Mouse (Mus musculus): Measurements from ENCODE around the gene Cdk14. TPM values are rescaled to one million over a fixed set of nuclear protein-coding genes. Genes with fewer than 3 reads are reported as not detected.

The Cdk14 gene
- polyA plus RNA-seq, 1 experiment from 2014 or later, result 21.8 TPM

DNA sequence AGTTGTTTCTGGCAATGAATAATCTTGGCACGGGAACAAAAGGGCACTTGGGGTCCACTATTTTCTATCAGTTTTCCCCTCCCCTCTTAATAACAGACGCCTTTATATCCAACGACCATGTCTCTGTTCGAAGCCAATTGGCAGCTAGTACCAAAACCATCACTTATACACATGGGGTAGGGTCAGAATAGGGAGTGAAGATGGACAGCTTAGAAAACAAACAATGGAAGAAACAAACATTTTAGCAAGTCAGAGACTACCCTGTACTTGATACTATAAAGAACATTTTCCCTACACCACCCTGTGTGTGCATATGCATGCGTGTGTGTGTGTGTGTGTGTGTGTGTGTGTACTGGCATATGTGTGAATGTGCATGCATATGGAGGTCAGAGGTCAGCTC, 386.7 kb downstream of the Cdk14 start:
- no peak for ATAC-seq (ENCODE audit: insufficient number of reproducible peaks, insufficient read depth, low FRiP score, low read depth)
- no peak overlapping the region for H3K9ac ChIP-seq (ENCODE audit: low read length)
- 81% methylated on average over 5 of the region's 5 CpGs for WGBS

DNA sequence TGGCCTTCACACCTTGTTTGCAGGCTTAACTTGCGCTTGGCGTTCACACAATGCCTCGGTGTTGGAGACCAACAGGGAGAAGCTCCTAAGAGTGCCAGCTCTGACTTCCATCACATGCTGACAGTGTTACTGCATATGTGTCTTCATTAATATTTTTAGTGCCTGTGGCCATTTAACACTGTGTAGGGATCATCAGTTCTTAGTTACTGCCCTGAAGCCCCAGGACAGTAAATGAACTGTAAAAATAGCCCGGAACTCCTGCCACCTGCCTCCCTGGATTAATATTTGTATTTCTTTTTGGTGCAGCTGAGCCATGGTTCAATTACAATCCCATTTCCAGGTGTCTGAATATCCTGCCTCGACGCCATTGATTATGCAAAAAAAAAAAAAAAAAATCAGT, 387.3 kb downstream of the Cdk14 start:
- WGBS, result 78% methylated on average over 6 of the region's 6 CpGs
- no peak overlapping the region for H3K9ac ChIP-seq (ENCODE audit: low read length)

More for the DNA sequence above, 386.7 kb downstream of the Cdk14 start:
- H3K27me3 ChIP-seq (ENCODE audit: control insufficient read depth, insufficient read depth, low read length), result no peaks in the 10 kb centered on the region
- no peaks in the 10 kb centered on the region for H3K36me3 ChIP-seq (ENCODE audit: control insufficient read depth, insufficient read depth, low read length)
- H3K4me2 ChIP-seq (ENCODE audit: low read length), result no peak overlapping the region
- no peaks in the 10 kb centered on the region for H3K4me1 ChIP-seq (ENCODE audit: control insufficient read depth in 2 of 2, insufficient read depth in 2 of 2, low read length in 2 of 2)
- H3K27ac ChIP-seq (replicated peaks in 1 of 2; ENCODE audit: control insufficient read depth in 1 of 2, insufficient read depth in 1 of 2, low read depth in 2 of 2, low read length in 2 of 2), result no peak overlapping the region
- H3K4me3 ChIP-seq (ENCODE audit: control insufficient read depth in 1 of 2, insufficient read depth in 1 of 2, low read depth in 1 of 2, low read length in 2 of 2), result no peak overlapping the region
- H3K9me3 ChIP-seq (ENCODE audit: control insufficient read depth, low read length), result no peaks in the 10 kb centered on the region

DNA sequence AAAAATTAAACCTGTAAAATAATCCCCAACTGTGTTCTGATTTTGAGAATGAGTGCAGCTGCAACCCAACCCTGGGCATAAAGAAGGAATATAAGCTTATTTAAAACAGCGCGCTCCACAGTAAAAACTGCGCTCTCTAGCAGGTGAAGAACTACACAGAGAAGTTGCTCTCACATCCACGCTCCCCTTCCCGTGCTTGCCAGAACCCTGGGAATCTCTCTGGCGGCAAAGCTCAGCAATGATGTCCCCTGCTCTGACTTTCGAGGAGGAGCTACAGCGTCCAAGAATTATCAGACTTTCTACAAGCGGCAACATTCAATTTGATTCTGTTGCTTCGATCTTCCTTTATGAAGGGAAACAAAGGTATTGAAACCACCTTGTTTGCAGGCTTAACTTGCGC, 387.7 kb downstream of the Cdk14 start:
- WGBS, result 81% methylated on average over 11 of the region's 11 CpGs

More for the DNA sequence above, 387.3 kb downstream of the Cdk14 start:
- Histone ChIP-seq H3K27ac (replicated peaks in 1 of 2; ENCODE audit: control insufficient read depth in 1 of 2, insufficient read depth in 1 of 2, low read depth in 2 of 2, low read length in 2 of 2) (no peak overlapping the region), H3K4me3 (ENCODE audit: control insufficient read depth in 1 of 2, insufficient read depth in 1 of 2, low read depth in 1 of 2, low read length in 2 of 2) (no peak overlapping the region), H3K4me1 (ENCODE audit: control insufficient read depth in 2 of 2, insufficient read depth in 2 of 2, low read length in 2 of 2) (no peaks in the 10 kb centered on the region), H3K4me2 (ENCODE audit: low read length) (no peak overlapping the region), H3K36me3 (ENCODE audit: control insufficient read depth, insufficient read depth, low read length) (no peaks in the 10 kb centered on the region), H3K9me3 (ENCODE audit: control insufficient read depth, low read length) (no peaks in the 10 kb centered on the region), H3K27me3 (ENCODE audit: control insufficient read depth, insufficient read depth, low read length) (no peaks in the 10 kb centered on the region)
- no peak for ATAC-seq (ENCODE audit: insufficient number of reproducible peaks, insufficient read depth, low FRiP score, low read depth)

DNA sequence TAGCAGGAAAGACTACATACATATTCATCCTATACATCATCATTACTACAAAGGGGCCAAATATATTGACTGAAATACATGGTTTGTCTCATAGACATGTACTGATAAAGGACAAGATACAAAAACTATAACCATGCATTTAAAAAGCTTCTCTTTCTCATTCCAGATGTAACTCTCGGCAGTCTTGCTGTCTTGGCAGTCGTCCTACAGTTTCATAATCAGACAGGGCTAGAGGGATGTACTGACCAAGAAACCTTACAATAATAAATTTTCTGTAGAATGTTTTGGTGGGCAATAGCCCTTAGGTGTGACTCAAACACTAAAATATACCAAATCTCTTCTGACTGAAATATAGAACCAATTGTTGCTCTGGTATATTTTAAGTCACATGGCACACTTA, 389.7 kb downstream of the Cdk14 start:
- Histone ChIP-seq H3K9me3 (ENCODE audit: control insufficient read depth, low read length) (no peaks in the 10 kb centered on the region), H3K4me2 (ENCODE audit: low read length) (no peak overlapping the region), H3K9ac (ENCODE audit: low read length) (no peak overlapping the region), H3K36me3 (ENCODE audit: control insufficient read depth, insufficient read depth, low read length) (no peaks in the 10 kb centered on the region), H3K27ac (replicated peaks in 1 of 2; ENCODE audit: control insufficient read depth in 1 of 2, insufficient read depth in 1 of 2, low read depth in 2 of 2, low read length in 2 of 2) (no peak overlapping the region), H3K4me3 (ENCODE audit: control insufficient read depth in 1 of 2, insufficient read depth in 1 of 2, low read depth in 1 of 2, low read length in 2 of 2) (no peak overlapping the region), H3K27me3 (ENCODE audit: control insufficient read depth, insufficient read depth, low read length) (no peaks in the 10 kb centered on the region), H3K4me1 (ENCODE audit: control insufficient read depth in 2 of 2, insufficient read depth in 2 of 2, low read length in 2 of 2) (no peaks in the 10 kb centered on the region)
- ATAC-seq (ENCODE audit: insufficient number of reproducible peaks, insufficient read depth, low FRiP score, low read depth), result no peak
- WGBS, result 67% methylated on average over 2 of the region's 2 CpGs

More for the DNA sequence above, 387.7 kb downstream of the Cdk14 start:
- no peak overlapping the region for H3K4me2 ChIP-seq (ENCODE audit: low read length)
- H3K27me3 ChIP-seq (ENCODE audit: control insufficient read depth, insufficient read depth, low read length), result no peaks in the 10 kb centered on the region
- no peaks in the 10 kb centered on the region for H3K9me3 ChIP-seq (ENCODE audit: control insufficient read depth, low read length)
- ATAC-seq (ENCODE audit: insufficient number of reproducible peaks, insufficient read depth, low FRiP score, low read depth), result no peak
- H3K27ac ChIP-seq (replicated peaks in 1 of 2; ENCODE audit: control insufficient read depth in 1 of 2, insufficient read depth in 1 of 2, low read depth in 2 of 2, low read length in 2 of 2), result no peak overlapping the region
- no peak overlapping the region for H3K9ac ChIP-seq (ENCODE audit: low read length)
- H3K36me3 ChIP-seq (ENCODE audit: control insufficient read depth, insufficient read depth, low read length), result no peaks in the 10 kb centered on the region
- H3K4me1 ChIP-seq (ENCODE audit: control insufficient read depth in 2 of 2, insufficient read depth in 2 of 2, low read length in 2 of 2), result no peaks in the 10 kb centered on the region
- H3K4me3 ChIP-seq (ENCODE audit: control insufficient read depth in 1 of 2, insufficient read depth in 1 of 2, low read depth in 1 of 2, low read length in 2 of 2), result no peak overlapping the region

DNA sequence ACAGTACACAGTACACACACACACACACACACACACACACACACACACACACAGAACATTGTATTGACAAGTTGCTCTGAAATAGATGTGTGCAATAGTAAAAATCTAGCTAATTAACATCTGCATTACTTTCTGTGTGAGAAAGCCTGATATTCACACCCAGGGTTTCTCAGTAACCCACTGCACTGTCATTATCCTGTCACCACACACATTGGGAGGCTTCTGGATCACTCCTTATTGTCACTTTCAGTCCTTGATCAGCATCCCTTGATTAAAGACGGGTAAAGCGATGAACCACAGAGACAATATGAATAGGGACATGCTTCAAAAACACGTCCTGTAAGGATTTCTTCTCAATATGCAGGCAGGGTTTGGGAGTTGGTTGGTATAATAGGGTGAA, 401.2 kb downstream of the Cdk14 start:
- 87% methylated on average over 3 of the region's 3 CpGs for WGBS

DNA sequence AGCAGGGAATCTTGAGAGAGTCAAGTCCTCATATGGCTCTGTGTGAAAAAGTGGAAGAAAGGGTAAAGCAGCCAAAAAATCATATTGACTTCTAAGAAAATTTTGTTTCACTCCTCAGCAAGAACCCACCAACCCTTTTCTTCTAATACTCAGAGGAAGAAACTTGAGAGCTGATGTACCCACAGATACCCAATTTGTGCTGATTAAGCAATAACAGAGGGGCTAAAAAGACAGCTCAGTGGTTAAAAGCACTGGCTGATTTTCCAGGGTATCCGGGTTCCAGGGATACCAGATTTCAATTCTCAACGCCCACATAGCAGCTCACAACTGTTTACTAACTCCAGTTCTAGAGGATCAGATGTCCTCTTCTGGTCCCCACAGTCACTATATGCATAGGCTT, 401.9 kb downstream of the Cdk14 start:
- H3K4me1 ChIP-seq (ENCODE audit: control insufficient read depth in 2 of 2, insufficient read depth in 2 of 2, low read length in 2 of 2), result peaks cover 0 to 2% of the 10 kb centered on the region in 2 experiments; a peak in 1 of 4 replicates
- H3K9ac ChIP-seq (ENCODE audit: low read length), result no peak overlapping the region
- 80% methylated on average over 2 of the region's 2 CpGs for WGBS
- H3K4me3 ChIP-seq (ENCODE audit: control insufficient read depth in 1 of 2, insufficient read depth in 1 of 2, low read depth in 1 of 2, low read length in 2 of 2), result no peak overlapping the region
- no peak overlapping the region for H3K27ac ChIP-seq (replicated peaks in 1 of 2; ENCODE audit: control insufficient read depth in 1 of 2, insufficient read depth in 1 of 2, low read depth in 2 of 2, low read length in 2 of 2)
- ATAC-seq (ENCODE audit: insufficient number of reproducible peaks, insufficient read depth, low FRiP score, low read depth), result no peak
- no peaks in the 10 kb centered on the region for H3K9me3 ChIP-seq (ENCODE audit: control insufficient read depth, low read length)
- H3K4me2 ChIP-seq (ENCODE audit: low read length), result no peak overlapping the region
- H3K36me3 ChIP-seq (ENCODE audit: control insufficient read depth, insufficient read depth, low read length), result no peaks in the 10 kb centered on the region
- no peaks in the 10 kb centered on the region for H3K27me3 ChIP-seq (ENCODE audit: control insufficient read depth, insufficient read depth, low read length)

More for the DNA sequence above, 401.2 kb downstream of the Cdk14 start:
- no peak overlapping the region for H3K4me3 ChIP-seq (ENCODE audit: control insufficient read depth in 1 of 2, insufficient read depth in 1 of 2, low read depth in 1 of 2, low read length in 2 of 2)
- H3K9ac ChIP-seq (ENCODE audit: low read length), result no peak overlapping the region
- H3K4me2 ChIP-seq (ENCODE audit: low read length), result no peak overlapping the region
- H3K9me3 ChIP-seq (ENCODE audit: control insufficient read depth, low read length), result no peaks in the 10 kb centered on the region
- no peak overlapping the region for H3K27ac ChIP-seq (replicated peaks in 1 of 2; ENCODE audit: control insufficient read depth in 1 of 2, insufficient read depth in 1 of 2, low read depth in 2 of 2, low read length in 2 of 2)
- no peak for ATAC-seq (ENCODE audit: insufficient number of reproducible peaks, insufficient read depth, low FRiP score, low read depth)
- no peaks in the 10 kb centered on the region for H3K4me1 ChIP-seq (ENCODE audit: control insufficient read depth in 2 of 2, insufficient read depth in 2 of 2, low read length in 2 of 2)
- H3K36me3 ChIP-seq (ENCODE audit: control insufficient read depth, insufficient read depth, low read length), result no peaks in the 10 kb centered on the region
- no peaks in the 10 kb centered on the region for H3K27me3 ChIP-seq (ENCODE audit: control insufficient read depth, insufficient read depth, low read length)

DNA sequence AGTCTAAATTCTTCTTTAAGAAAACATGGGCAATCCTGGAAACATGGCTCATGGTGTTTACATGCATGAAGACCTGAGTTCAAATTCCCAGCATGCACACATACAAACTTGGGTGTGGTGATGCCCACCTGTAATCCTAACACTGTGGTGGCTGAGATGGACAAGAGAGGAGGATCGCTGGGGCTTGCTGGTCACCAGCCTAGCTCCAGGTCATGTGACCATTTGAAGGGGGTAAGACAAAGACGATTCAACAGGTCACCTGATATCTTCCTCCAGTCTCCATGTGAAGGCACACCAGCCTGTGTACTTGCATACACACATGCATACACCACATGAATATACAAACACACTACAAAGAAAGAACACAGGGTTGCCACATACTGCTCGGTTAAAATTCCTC, 406.3 kb downstream of the Cdk14 start:
- ATAC-seq (ENCODE audit: insufficient number of reproducible peaks, insufficient read depth, low FRiP score, low read depth), result no peak
- Histone ChIP-seq H3K4me2 (ENCODE audit: low read length) (no peak overlapping the region), H3K9ac (ENCODE audit: low read length) (no peak overlapping the region), H3K4me1 (ENCODE audit: control insufficient read depth in 2 of 2, insufficient read depth in 2 of 2, low read length in 2 of 2) (peaks cover 0 to 2% of the 10 kb centered on the region in 2 experiments; a peak in 1 of 4 replicates), H3K9me3 (ENCODE audit: control insufficient read depth, low read length) (no peaks in the 10 kb centered on the region), H3K27me3 (ENCODE audit: control insufficient read depth, insufficient read depth, low read length) (no peaks in the 10 kb centered on the region), H3K36me3 (ENCODE audit: control insufficient read depth, insufficient read depth, low read length) (0 out of 2 replicates have a peak, but pooled peaks cover 5% of the 10 kb centered on the region), H3K4me3 (ENCODE audit: control insufficient read depth in 1 of 2, insufficient read depth in 1 of 2, low read depth in 1 of 2, low read length in 2 of 2) (no peak overlapping the region), H3K27ac (replicated peaks in 1 of 2; ENCODE audit: control insufficient read depth in 1 of 2, insufficient read depth in 1 of 2, low read depth in 2 of 2, low read length in 2 of 2) (no peak overlapping the region)
- 73% methylated on average over 3 of the region's 3 CpGs for WGBS

Data from heart, embryonic 14.5 days (tissue).